Mouse (Mus musculus) thymus, adult 18-20 months (tissue): ENCODE measurements around the gene Stt3b.

Experiments used
- DNase-seq, 2 experiments: peaks; one replicate each; pipeline ENCODE4 v3.0.0; 2022; ENCODE audit warnings: mixed read lengths in 2 of 2

Stt3b gene

DNA sequence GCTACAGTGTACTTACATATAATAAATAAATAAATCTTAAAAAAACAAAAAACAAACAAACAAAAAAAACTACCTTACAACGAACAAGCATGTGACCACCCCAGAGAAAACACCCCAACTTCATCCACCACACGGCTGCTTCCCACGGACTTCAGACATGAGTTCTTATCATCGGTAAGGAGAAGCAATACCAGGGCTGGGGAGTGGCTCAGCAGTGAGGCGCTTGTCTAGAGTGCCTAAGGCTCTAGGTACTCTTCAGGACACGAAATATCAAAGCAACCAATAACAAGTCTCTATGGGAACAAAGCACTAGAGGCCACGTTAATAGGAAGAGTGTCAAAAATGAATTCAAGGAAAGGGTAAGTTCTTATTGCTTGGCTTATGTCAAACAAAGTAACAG is 49.8 kb downstream of the Stt3b start:
- no peak for DNase-seq

DNA sequence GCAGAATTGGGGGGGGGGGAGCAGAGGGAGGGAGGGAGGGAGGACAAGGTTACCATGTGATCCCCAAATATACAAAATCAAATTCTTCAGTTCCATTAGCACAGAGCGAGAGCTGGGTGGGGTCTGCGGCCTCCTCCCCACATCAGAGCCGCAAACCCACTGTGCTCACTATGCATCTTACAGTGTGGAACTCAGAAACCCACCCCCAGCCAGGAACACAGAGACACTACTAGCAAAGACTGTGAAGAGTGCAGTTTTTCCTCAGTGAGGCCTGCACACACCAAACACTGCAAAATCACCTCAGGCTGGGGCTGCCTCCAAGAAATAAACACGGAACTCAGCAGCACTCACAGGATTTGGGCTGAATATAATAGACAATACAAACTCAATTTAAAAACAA is 50.4 kb downstream of the Stt3b start:
- no peak for DNase-seq

DNA sequence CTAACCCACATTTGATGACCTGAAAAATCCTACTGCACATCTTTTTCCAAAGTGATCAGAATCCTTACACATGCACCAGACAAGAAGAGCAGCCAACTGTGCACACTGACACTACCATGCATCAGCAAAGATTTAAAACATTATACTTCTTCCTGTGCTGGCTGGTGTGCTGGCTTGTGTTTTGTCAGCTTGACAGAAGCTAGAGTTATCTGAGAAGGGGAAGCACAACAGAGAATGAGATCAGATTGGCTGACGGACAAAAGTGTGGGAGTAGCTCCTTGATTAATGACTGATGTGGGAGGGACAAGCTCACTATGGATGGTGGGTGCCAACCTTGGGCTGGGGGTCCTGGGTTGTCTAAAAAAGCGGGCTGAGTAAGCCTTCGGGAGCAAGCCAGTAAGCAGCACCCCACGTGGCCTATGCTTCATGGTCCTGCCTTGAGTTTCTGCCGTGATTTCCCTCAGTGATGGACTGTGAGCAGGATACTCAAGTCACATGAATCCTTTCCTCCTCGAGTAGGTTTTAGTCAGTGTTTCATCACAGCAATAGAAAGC is 52.4 kb downstream of the Stt3b start:
- no peak for DNase-seq

DNA sequence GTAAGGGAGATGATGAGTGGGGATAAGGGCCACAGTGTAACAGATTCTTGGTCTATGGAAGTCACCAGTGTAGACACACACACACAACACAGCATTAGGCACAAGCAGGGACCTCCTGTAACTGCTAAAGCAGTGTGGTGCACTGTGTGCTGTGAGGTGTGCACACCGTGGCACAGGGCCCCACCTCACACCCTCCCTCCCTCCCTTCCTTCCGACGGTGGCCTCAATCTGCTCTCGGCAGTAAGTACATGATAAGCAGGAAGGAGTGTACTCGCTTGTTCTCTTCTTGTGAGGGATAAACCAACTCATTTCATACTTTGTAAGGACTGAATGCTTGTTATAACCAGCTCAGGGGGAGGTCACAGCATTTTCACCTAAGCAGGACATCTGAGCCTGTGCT is 61.1 kb downstream of the Stt3b start:
- DNase-seq: no peak

DNA sequence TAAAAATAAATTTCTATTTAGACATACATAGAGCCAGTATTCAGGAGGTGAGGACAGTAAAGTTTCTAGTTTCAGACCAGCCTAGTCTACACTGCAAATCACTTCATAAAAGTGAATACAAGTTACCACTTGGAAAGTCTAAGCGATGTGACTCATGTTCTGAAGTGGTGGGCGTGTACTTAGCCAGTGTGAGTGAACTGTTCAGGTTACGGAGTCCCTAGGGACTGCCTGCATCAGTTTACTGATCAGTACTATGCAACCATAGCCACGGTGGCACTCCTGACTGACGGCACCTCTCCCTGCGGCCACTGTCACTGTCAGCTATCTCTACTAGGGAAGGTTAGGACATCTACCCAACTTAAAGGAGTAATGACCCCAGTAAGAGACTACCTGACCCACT is 65.1 kb downstream of the Stt3b start:
- DNase-seq: no peak

DNA sequence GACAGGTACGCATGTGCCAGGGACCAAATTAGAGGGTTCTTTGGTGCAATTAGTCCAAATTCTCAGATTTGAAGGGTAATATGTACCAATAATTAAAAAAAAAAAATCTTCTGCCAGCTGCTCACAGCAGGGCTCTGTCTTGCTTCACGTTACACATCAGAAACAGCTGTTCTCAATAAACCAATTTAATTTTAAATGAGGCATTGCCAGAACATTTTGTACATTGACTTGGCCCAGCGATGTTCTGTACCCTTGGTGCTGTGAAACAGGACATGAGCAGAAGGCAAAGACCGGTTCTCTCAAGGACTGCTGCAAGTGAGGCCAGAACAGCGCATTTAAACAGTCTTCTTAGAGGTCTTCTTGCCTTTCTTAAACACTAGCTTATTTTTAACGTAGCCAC is 66.6 kb downstream of the Stt3b start:
- no peak for DNase-seq

DNA sequence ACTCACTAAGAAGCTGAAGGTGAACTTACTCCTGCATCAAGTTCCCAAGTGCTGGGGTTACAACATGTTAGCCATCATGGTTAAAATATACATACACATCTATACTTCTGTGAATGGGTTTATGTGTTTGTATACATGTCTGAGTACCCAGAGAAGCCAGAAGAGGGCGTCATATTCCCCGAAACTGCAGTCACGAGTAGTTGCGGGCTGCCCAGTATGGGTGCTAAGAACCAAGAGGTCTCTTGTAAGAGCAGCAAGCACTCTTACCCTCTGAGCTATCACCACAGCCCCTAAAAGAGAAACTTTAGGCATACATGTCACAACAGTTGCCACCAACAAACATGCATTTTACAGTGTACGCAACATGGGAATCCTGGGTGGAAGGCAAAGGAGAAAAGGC is 70.4 kb downstream of the Stt3b start:
- DNase-seq: no peak

DNA sequence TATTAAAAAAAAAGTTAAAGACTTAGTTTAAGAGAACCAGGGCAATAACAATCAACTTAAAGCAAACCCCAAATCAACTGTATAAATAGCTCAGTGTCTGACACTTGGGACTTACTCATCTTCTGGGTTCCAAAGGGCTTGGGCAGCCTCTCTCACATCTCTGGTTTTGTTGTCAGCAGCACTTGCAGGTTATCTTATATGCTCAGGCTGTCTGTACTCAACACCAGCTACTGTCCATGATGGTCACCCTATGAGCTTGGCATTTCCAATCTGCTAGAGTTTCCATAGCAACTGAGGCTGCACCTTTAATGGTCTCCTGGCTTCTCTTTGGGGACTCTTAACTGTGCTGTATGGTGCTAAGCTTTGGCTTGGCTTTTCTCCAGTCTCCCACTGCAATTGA is 72.3 kb downstream of the Stt3b start:
- no peak for DNase-seq

DNA sequence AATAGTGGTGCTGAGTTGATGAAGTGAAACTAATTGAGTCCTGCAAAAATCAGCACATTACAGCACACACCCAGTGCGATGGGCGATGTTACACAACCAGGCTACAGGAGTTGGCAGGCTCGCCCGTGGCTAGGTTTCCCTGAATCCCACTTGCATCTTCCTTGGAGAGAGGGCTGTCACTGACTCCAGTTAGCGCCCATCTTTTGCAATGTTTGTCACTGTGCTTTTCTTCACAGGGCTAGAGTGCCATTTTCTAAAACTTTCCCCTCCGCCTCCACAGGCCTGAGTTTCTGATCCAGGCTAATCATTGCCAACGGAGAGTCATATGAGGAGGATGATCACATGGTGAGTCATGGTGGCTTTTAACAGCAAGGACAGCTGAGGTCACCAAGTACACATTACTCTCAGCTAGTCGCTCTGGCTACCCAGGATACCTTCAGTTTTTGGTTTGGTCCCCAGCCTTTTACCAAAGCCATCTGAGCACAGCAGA is 73.8 kb downstream of the Stt3b start:
- no peak for DNase-seq

DNA sequence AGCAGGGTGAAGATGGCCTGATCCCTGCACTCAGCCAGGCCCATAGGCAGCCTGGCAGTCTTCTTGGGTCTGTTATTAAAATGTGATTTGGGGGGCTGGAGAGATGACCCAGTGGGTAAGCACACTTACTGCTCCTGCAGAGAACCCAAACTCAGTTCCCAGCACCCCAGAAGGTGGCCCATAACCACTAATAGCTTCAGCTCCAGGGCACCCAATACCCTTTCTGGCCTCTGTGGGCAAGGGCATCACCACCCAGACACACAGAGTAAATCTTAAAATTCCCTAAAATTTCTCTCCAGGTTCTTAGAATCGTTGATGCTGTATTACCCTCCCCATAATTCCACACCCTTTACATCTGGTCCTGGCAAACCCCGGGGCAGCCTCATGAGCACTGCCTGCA is 75.7 kb downstream of the Stt3b start:
- no peak for DNase-seq

DNA sequence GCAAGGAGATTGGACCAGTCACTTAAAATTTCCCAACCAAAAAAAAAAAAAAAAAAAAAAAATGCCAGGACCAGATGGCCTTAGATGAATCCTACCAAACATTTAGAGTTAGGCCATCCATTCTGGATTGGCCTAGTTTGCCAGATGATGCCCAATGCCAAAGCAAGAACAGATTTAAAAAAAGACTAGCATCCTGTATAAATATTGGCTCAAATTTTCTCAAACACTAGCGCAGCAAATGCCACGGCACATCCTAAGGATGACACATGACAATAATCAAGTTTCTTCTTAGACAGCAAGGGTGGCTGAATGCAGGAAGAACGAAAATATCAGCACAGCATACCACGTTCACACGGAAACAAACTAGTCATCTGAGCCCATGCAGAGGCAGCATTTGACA is 76.5 kb downstream of the Stt3b start:
- no peak for DNase-seq

DNA sequence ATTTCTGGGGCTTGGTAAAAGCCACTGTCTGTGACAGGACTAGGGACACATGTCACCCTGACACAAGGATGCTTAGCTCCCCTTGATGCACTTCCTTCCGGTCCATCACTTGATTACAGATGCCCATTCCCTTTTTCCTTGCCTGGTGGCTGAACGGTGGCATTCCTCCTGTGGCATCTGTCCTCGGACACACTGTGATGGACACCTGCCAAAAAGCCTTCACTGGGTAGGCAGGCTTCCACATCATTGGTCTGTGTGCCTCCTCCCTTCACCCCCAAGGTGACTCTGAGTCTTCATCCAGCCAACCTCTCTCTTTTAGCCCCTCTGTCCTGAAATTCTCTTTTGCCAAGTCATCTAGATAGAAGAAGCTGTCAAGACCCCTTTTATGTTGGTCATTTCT is 78.7 kb downstream of the Stt3b start:
- no peak for DNase-seq

DNA sequence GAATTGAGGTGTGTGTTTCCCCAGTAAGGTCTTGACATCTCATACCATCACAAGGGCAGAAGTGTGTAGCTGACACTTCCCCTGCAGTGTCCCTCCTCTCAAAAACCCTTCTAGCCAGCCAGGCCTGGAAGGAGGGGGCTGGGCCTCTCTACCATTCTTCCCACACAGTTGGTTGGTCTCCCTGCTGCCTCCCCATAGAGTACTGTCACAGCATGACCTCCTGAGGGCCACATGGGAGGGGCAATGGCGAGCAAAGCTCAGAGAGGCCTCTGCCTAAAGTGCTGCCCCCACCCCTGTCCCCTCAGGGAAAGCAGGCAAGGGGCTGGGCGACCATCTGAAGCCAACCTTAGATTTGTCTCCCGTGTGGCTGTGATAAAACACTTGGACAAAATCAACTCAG is 80.1 kb downstream of the Stt3b start:
- DNase-seq: no peak

DNA sequence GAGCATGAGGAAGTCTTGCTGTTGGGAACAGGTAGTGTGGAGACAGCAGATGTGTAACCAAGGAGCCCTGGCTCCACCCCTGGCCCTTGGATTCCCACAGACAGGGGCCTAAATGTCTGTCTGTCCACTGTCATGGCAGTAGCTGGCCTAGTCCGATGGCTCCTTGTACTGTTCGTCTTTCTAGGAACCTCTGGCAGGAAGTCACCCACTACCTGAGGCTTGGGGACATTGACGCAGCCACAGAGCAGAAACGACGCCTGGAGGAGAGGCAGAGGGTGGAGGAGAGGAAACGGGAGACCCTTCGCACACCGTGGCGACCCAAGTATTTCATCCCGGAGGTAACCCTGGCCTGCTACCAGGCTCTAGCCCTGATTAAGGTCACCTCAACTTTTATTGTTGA is 80.5 kb downstream of the Stt3b start:
- no peak for DNase-seq

DNA sequence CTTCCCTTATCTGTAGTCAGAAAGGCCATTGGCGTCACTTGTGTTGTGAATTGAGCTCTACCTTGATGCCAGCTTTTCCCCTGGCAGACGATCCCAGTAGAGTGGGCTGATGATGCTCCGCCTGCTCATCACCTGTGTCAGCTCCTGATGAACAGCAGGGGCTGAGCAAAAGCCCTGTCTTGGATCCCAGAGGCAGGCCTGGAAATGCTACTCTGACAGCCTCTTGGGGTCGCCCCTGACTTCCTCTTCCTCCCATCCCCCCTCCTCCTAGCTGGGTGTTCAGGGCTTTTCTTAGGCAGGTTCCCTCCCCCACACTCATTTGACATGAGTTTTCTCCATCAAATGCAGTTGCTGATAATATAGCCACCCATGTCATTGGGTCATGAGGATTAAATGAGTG is 81.1 kb downstream of the Stt3b start:
- DNase-seq: no peak

DNA sequence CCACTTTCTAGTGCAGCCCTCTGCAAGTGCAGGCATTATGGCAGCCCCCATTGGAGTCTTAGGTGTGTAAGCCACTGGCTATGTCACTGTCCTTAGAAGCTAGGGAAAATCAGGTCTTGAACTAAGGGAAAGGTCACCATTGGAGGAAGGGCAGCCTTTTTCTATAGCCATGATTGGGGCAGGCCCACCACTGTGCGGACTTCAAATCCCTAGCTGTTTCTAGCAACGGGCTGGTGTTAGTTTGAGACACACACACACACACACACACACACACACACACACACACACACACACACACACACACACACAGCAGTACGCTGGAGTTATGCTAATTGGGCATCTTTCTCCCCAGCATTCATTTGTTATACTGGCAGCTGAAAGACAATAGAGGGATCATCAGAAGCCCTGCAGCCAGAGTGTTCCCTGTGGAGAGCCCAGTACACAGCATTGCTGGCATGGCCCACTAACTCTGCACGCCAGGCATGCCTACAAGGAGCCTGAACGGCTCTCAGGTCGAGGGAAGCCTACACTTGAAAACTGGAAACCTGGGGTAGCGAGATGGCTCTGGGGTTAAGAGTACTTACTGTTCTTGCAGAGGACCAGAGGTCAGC is 85.4 kb downstream of the Stt3b start:
- DNase-seq: no peak

DNA sequence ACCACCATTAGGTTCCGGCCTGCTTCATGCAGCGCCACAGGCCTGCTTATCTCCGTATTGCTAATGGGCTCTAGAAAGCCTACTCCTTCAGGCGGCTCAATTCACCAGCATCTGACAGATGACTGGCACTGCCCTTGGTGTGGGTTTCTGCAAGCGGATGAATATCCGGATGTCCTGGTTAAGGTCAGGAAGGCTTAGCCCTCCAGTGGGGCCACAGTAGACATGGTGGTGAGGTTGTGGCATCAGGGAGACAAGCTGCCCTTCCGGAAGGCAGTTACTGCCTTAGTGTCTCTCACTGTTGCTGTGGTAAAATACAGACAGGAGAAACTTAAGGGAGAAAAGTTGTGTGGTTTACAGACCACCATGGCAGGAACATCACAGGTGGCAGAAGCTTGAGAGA is 89.0 kb downstream of the Stt3b start:
- DNase-seq: no peak

DNA sequence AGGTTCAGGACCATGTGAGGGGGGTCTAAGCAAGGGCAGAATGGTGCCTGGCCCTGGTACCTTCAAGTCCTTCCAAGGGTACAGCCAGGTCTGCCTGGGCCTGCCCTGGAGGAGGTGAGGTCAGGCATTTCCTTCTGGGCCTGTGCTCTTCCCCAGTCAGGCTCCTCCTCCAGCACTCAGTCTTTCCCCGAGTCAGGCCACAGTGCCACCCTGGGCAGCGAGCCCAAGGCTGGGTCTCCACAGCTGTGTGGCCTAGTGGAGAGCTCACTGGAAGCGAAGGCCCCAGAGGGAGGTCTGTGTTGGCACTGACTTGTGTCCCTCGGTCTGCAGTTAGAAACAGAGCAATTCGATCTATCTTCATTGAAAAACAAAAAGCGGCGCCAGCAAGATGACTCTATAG is 89.8 kb downstream of the Stt3b start:
- DNase-seq: no peak

DNA sequence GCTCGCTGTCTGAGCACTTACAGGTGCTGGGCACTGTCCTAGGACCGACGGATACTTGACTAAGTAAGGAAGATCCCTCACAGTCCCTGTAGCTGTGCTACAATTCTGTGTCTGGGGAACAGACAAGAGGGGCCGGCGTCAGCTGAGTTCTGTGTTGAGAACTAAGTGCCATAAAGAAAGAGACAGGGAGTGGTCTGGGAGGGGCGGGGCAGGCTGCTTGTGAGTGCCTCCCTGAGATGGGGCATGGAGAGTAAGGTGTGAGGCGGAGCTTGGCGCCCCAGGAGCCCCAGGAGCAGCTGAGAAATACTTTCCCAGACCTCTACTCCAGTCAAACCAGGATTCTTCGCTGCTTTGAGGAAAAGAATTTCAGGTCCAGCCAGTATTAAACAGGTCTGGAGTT is 92.2 kb downstream of the Stt3b start:
- no peak for DNase-seq

DNA sequence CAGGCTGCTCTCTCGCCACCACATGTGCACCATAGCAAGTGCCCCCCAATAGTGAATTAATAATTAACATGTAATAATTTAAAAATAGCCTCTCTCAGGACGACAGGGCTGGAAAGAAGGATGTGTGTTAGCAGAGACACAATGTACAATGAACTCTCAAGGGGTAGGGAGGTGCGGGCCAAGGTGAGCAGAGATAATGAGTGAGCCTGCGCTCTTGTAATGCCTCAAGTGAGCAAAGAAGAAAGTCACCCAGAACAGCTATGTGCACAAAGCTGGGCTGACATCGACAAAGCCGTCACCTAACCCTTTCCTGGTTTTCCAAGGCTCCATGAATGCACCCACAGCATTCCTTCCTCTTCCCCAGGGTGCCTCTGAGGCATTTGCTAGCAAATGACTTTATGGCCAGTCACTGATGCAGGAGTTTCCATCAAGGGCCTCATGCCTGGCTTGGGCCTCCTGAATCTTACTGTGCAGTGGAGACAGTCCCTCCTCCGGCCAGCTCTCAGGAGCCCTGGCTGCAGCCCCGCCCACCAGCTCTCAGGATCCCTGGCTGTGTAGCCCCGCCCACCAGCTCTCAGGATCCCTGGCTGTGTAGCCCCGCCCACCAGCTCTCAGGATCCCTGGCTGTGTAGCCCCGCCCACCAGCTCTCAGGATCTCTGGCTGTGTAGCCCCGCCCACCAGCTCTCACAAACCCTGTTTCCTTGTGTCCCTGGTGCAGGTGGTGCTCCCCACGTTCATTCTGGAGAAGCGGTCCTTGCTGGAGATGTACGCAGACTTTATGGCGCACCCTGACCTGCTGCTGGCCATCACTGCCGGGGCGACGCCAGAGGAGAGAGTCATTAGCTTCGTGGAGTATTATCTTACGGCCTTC is 94.2 kb downstream of the Stt3b start:
- no peak for DNase-seq

DNA sequence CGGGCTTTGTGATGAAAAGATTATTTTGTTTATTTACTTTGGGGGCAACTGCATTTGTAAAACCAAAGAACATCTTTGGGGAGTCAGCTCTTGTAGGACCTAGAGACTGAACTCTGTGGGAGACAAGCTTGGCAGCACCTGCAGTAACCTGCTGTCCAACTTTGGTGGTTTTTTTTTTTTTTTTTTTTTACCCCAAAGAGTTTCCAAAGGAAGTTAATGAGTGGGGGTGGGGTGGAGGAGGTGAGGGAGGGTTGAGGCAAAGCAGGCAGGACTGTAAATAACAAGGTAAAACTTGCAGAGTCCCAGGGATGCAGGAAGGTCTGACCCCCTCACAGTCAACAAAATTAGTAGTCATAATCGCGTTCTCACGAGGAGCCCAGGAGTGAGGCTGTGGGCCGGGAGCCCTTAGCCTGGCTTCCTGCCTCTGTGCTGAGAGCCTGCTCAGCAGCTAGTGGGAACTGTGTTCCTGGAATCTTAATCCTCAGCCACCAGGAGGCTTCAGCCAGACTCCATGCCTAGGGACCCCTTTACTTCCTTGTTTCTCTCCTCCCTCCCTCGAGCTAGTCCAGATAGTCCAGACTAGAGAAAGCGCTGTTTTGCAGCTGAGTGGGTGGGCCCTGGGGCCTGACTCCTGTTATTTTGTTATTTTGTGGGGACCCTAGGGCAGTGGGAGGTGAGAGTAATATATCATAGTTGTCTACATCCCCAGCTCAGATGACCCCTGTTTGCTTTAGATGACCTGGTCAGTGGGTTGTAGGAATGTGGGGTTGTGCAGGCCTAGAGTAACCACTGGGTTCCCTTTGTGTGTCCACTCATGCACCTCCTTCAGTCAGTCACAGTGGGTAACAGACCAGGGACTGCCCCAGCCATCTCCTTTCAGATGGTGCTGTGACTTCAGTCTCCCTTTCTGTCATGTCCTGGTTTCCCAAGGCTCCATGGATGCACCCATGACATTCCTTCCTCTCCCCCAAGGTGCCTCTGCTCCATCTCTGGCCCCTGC is 95.3 kb downstream of the Stt3b start:
- DNase-seq: no peak

DNA sequence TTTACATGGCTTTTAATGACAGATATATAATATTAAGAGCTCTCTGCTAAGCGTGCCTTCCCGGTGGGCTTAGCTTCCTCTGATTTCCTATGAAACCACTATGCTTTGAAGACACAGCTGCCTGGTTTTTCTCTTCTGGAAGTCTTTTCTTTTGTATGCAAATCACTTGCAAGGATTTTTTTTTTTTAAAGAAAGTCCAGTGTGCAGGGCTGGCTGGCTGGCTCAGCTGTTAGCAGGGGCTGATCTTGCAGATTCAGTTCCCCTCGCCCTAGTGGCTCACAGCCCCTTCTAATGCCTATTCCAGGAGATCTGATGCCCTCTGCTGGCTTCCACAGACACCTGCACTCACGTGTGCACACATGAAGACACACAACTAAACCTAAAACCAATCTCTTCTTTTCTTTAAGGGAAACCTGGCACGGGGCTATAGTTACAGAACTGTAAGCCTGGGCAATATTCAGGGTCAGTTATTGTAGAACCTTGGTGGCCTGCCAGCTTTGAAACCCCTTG is 96.4 kb downstream of the Stt3b start:
- DNase-seq: no peak

DNA sequence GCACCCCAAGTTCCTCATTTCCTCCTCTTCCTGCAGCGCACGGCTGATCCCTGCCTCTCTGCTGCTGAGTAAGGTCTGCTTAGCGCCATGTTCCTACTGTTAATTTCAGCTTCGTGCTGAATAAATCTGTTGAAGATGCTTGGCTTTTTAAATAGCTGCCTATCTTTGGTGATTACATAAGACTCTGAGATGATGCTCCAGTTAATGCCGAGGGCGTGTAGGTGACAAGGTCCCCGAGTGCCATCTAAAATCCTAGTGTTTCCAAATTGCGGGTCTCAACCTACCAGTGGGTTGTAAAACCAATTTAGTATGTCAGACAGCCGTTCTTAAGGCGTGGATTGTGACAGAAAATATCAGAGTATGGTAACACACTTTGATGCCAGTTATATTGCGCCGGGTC is 99.7 kb downstream of the Stt3b start:
- no peak for DNase-seq
